Mouse (Mus musculus) neural tube, embryonic 13.5 days (tissue): ENCODE measurements at regions not wholly inside any gene's neighbourhood (a gene's known extent, or its start where the extent isn't known, plus 50 kb on each side); places are given as distances from the start of the nearest gene placed in this dataset.

Experiments used
- ATAC-seq: fragments of 200-750 bp; cut with Nextera tagmentation; 2 replicates; pipeline ENCODE4 v1.8.0; 2017; ENCODE audit warnings: low read depth, mild to moderate bottlenecking, moderate TSS enrichment, moderate library complexity
- H3K27ac ChIP-seq: fragments of 300-500 bp; sonication (generic); replicated peaks from 2 replicates; pipeline ENCODE4 v1.5.1; 2015; ENCODE audit warnings: moderate library complexity, mild to moderate bottlenecking, inconsistent platforms
- H3K27me3 ChIP-seq: fragments of 300-500 bp; sonication (generic); 2 replicates; pipeline ENCODE4 v1.6.1; 2015; ENCODE audit warnings: mild to moderate bottlenecking, inconsistent platforms
- H3K36me3 ChIP-seq: fragments of 300-500 bp; sonication (generic); 2 replicates; pipeline ENCODE4 v1.6.1; 2015; ENCODE audit warnings: mild to moderate bottlenecking, inconsistent platforms
- H3K4me1 ChIP-seq: fragments of 300-500 bp; sonication (generic); replicated peaks from 2 replicates; pipeline ENCODE4 v1.6.1; 2015; ENCODE audit warnings: inconsistent platforms
- H3K4me2 ChIP-seq: fragments of 300-500 bp; sonication (generic); 2 replicates; pipeline ENCODE4 v1.6.1; 2015; ENCODE audit warnings: inconsistent platforms, mild to moderate bottlenecking, moderate library complexity
- H3K4me3 ChIP-seq: fragments of 300-500 bp; sonication (generic); 2 replicates; pipeline ENCODE4 v1.5.1; 2015; ENCODE audit warnings: mild to moderate bottlenecking, inconsistent platforms
- H3K9ac ChIP-seq: fragments of 300-500 bp; sonication (generic); 2 replicates; pipeline ENCODE4 v1.6.1; 2015; ENCODE audit warnings: moderate library complexity, mild to moderate bottlenecking, inconsistent platforms
- H3K9me3 ChIP-seq: fragments of 300-500 bp; sonication (generic); 2 replicates; pipeline ENCODE4 v1.6.1; 2016; ENCODE audit warnings: inconsistent platforms
- WGBS: fragments of 180-500 bp; shearing (Covaris S2); methylation state at CpG from one replicate; pipeline ENCODE4 v1.1.7; 2015; 5-methylcytosine and 5-hydroxymethylcytosine counted together

DNA sequence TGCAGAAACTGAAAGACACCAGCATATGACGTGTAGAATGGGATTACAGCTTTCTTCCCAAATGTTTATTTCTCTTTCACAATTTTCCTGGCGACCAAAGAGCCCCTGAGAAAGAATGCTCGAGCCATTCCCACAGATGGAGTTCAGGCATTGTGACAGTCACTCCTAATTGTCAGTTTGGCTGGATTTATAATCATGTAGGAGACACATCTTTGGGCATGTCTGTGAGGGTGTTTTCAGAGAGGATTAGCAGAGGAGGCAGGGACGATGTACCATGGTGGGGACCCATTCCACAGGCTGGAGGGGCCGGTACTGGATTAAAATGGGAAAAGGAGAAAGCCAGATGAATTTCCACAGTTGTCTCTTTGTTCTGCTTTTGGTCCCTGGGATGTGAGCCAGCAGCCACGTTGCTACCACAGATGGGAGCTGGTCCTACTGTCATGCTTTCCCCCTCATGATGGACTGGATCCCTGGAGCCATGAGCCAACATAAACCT is 76.0 kb upstream of the Eif4g2 start:
- H3K9me3 ChIP-seq: no peaks in the 10 kb centered on the region
- no peak overlapping the region for H3K4me2 ChIP-seq
- H3K4me1 ChIP-seq: peaks cover 17% of the 10 kb centered on the region
- no peaks in the 10 kb centered on the region for H3K27me3 ChIP-seq
- ATAC-seq: no peak
- H3K36me3 ChIP-seq: no peaks in the 10 kb centered on the region
- H3K9ac ChIP-seq: no peak overlapping the region
- no peak overlapping the region for H3K4me3 ChIP-seq
- H3K27ac ChIP-seq: no peak overlapping the region
- 59% methylated on average over 6 of the region's 6 CpGs for WGBS

DNA sequence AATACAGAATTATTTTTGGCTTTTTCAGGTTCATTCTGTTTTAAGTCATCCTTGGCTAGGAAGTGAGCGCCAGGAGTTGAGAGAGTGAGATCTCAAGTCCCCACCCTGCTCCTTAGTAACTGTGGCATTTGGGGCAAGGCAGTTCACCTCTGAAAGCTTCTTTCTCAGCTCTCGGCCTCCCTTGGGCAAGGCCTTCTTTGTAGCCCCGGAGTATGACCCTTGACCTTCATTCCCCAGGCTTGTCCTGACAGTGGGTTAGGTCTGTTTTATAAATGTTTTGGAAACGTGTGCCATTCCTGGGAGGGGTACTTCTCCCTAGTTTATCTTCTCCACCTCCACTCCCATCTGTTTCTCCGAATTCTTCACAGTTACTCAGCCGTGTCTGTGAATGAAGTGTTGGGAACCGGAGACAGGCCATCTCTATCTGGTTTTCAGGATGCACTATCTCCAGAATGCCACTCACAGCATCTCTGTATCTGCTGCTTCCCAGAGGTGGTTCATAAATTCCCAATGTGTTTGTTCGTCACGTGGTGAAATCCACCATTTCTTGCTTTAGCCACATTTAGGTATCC is 75.0 kb upstream of the Eif4g2 start:
- H3K4me2 ChIP-seq: no peak overlapping the region
- ATAC-seq: no peak
- no peak overlapping the region for H3K27ac ChIP-seq
- 58% methylated on average over 9 of the region's 9 CpGs for WGBS
- H3K4me3 ChIP-seq: no peak overlapping the region
- H3K9me3 ChIP-seq: no peaks in the 10 kb centered on the region
- no peaks in the 10 kb centered on the region for H3K36me3 ChIP-seq
- peaks cover 17% of the 10 kb centered on the region for H3K4me1 ChIP-seq
- H3K9ac ChIP-seq: no peak overlapping the region
- H3K27me3 ChIP-seq: no peaks in the 10 kb centered on the region

- H3K36me3 ChIP-seq: no peaks in the 10 kb centered on the region
- H3K4me1 ChIP-seq: peaks cover 17% of the 10 kb centered on the region
- no peak overlapping the region for H3K9ac ChIP-seq
- no peaks in the 10 kb centered on the region for H3K27me3 ChIP-seq
- WGBS: 26% methylated on average over 6 of the region's 6 CpGs
- ATAC-seq: 0 out of 2 replicates have a peak, but pooled peaks have one; percentile 5
- no peak overlapping the region for H3K27ac ChIP-seq
- no peaks in the 10 kb centered on the region for H3K9me3 ChIP-seq
- H3K4me3 ChIP-seq: no peak overlapping the region
- H3K4me2 ChIP-seq: no peak overlapping the region
Measured at GRCm38 (mm10) chr7:111157287-111157686, 74.5 kb upstream of the Eif4g2 start.

- ATAC-seq: peak; percentile 47; the same call in 1 of the 2 replicates
- whole genome bisulfite sequencing: 38% methylated on average over 8 of the region's 8 CpGs
- H3K27ac ChIP-seq: peak overlapping the region; percentile 25; the same call in 1 of the 2 replicates
- H3K4me3 ChIP-seq: no peak overlapping the region
- no peak overlapping the region; the same call in 1 of the 2 replicates for H3K9ac ChIP-seq
- H3K36me3 ChIP-seq: no peaks in the 10 kb centered on the region
- peaks cover 17% of the 10 kb centered on the region for H3K4me1 ChIP-seq
- no peaks in the 10 kb centered on the region for H3K9me3 ChIP-seq
- H3K4me2 ChIP-seq: no peak overlapping the region
- H3K27me3 ChIP-seq: no peaks in the 10 kb centered on the region
Measured at GRCm38 (mm10) chr7:111156472-111157231, 73.8 kb upstream of the Eif4g2 start.

DNA sequence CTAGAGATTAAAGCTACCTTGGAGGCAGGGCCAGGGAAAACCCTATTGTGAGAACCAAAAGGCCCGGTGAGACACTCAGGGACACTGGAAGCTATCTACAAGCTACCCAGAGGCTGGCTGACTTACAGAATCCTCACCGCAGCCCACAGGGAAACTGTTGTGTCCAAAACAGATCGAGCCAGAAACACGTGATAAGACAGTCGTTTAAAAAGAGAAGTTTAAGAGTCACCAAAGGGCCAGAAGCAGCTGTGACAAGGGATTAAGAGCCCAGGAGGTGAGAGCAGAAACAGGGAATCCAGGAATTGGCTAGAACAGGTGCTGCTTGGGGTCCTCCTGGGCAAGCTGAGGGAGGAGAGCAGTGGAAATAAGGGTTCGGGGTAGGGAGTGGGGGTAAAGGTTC is 73.2 kb upstream of the Eif4g2 start:
- H3K27ac ChIP-seq: no peak overlapping the region
- 76% methylated on average over 6 of the region's 6 CpGs for WGBS

GRCm38 (mm10) chr7:111154217-111154616 is 71.4 kb upstream of the Eif4g2 start:
- H3K27ac ChIP-seq: no peak overlapping the region
- WGBS: 92% methylated on average over 13 of the region's 13 CpGs
- H3K27me3 ChIP-seq: no peaks in the 10 kb centered on the region

More for the DNA sequence above, 73.2 kb upstream of the Eif4g2 start:
- no peak overlapping the region for H3K4me3 ChIP-seq
- ATAC-seq: no peak
- no peaks in the 10 kb centered on the region for H3K36me3 ChIP-seq
- H3K4me1 ChIP-seq: peaks cover 17% of the 10 kb centered on the region
- H3K9me3 ChIP-seq: no peaks in the 10 kb centered on the region
- H3K27me3 ChIP-seq: no peaks in the 10 kb centered on the region
- H3K4me2 ChIP-seq: no peak overlapping the region
- H3K9ac ChIP-seq: no peak overlapping the region

GRCm38 (mm10) chr7:111150540-111150939 is 67.7 kb upstream of the Eif4g2 start:
- Histone ChIP-seq H3K9ac (no peak overlapping the region), H3K36me3 (no peaks in the 10 kb centered on the region), H3K4me3 (no peak overlapping the region), H3K4me2 (no peak overlapping the region), H3K27ac (no peak overlapping the region), H3K4me1 (no peaks in the 10 kb centered on the region), H3K9me3 (no peaks in the 10 kb centered on the region), H3K27me3 (no peaks in the 10 kb centered on the region)
- no peak for ATAC-seq
- WGBS: 90% methylated on average over 5 of the region's 5 CpGs

More at GRCm38 (mm10) chr7:111154217-111154616, 71.4 kb upstream of the Eif4g2 start:
- Histone ChIP-seq H3K4me2 (no peak overlapping the region), H3K4me3 (no peak overlapping the region), H3K9ac (no peak overlapping the region), H3K4me1 (peaks cover 17% of the 10 kb centered on the region), H3K9me3 (no peaks in the 10 kb centered on the region), H3K36me3 (no peaks in the 10 kb centered on the region)
- ATAC-seq: no peak

DNA sequence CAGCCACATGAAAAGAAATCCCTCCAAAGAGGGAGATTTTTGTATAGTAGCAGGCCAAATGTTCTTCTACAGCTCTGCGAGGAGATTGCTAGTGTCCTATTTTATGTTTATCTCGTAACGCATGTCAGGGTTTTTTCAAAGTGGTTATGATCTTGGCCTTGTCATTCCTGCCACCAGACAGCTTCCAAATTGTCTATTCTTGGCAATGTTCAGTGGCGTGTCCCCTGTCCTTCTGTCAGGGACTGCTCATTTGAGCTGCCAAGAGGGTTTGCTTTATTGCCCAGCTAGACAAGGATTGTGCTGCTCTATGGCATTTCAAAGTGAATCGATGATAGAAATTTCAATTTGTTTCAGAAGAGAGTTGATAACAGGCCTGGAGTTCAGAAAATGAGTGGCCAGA is 67.3 kb upstream of the Eif4g2 start:
- Histone ChIP-seq H3K9me3 (no peaks in the 10 kb centered on the region), H3K4me2 (no peak overlapping the region), H3K27ac (no peak overlapping the region), H3K4me3 (no peak overlapping the region), H3K4me1 (no peaks in the 10 kb centered on the region), H3K9ac (no peak overlapping the region), H3K27me3 (no peaks in the 10 kb centered on the region), H3K36me3 (no peaks in the 10 kb centered on the region)
- no peak for ATAC-seq
- WGBS: 86% methylated on average over 5 of the region's 5 CpGs

DNA sequence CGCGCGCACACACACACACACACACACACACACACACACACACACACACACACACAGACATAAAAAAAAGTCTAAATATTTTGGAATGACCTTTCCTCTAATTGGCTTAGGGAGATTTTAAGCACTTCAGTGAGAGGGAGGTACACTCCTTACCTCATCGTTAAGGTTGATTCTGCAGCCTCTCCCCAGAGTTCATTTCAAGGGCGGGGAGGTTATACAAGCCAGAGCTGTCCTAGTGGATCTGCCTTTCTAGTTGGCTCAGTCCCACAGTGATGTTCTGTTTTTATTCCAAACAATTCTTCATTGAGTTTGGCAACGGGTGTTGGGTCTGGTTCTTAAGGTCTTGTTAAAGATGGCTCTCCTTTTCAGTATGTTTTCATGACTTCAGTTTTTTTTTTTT is 64.8 kb upstream of the Eif4g2 start:
- no peaks in the 10 kb centered on the region for H3K9me3 ChIP-seq
- H3K4me1 ChIP-seq: no peaks in the 10 kb centered on the region
- no peak overlapping the region for H3K9ac ChIP-seq
- H3K4me3 ChIP-seq: no peak overlapping the region
- H3K27me3 ChIP-seq: no peaks in the 10 kb centered on the region
- H3K27ac ChIP-seq: no peak overlapping the region
- WGBS: 90% methylated on average over 6 of the region's 6 CpGs
- no peak for ATAC-seq
- H3K36me3 ChIP-seq: no peaks in the 10 kb centered on the region
- H3K4me2 ChIP-seq: no peak overlapping the region

DNA sequence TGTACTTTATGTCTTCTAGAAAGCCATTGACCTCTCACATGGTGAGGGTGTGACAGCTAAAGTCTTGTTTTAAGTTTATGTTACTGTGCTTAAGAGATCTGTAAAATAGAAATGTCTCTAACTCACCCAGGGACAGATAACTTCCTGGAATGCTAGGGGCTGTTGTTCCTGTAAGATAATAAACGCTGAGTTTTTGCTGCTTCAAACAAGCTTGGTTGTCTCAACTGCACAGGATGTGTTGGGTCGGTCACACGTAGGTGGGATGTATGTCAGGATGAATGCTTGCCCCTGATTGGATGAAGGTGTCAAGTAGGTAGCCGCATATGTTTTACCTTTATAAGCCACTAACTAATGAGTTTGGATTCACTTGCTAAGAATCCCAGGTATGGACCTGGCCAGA is 63.8 kb upstream of the Eif4g2 start:
- no peaks in the 10 kb centered on the region for H3K9me3 ChIP-seq
- no peaks in the 10 kb centered on the region for H3K27me3 ChIP-seq
- ATAC-seq: no peak
- no peaks in the 10 kb centered on the region for H3K36me3 ChIP-seq
- WGBS: 86% methylated on average over 4 of the region's 4 CpGs
- no peak overlapping the region for H3K27ac ChIP-seq
- no peaks in the 10 kb centered on the region for H3K4me1 ChIP-seq
- no peak overlapping the region for H3K4me3 ChIP-seq
- H3K9ac ChIP-seq: no peak overlapping the region
- no peak overlapping the region for H3K4me2 ChIP-seq

- no peak overlapping the region for H3K27ac ChIP-seq
- ATAC-seq: no peak
- WGBS: 80% methylated on average over 3 of the region's 3 CpGs
- no peak overlapping the region for H3K9ac ChIP-seq
- H3K4me1 ChIP-seq: no peaks in the 10 kb centered on the region
- no peaks in the 10 kb centered on the region for H3K27me3 ChIP-seq
- no peak overlapping the region for H3K4me3 ChIP-seq
- H3K4me2 ChIP-seq: no peak overlapping the region
- H3K36me3 ChIP-seq: no peaks in the 10 kb centered on the region
- H3K9me3 ChIP-seq: no peaks in the 10 kb centered on the region
Measured at GRCm38 (mm10) chr7:111144216-111144615, 61.4 kb upstream of the Eif4g2 start.

- H3K4me2 ChIP-seq: no peak overlapping the region
- H3K9ac ChIP-seq: no peak overlapping the region
- no peak for ATAC-seq
- H3K9me3 ChIP-seq: no peaks in the 10 kb centered on the region
- no peaks in the 10 kb centered on the region for H3K27me3 ChIP-seq
- no peak overlapping the region for H3K4me3 ChIP-seq
- 78% methylated on average over 7 of the region's 7 CpGs for WGBS
- no peaks in the 10 kb centered on the region for H3K36me3 ChIP-seq
- no peak overlapping the region for H3K27ac ChIP-seq
- H3K4me1 ChIP-seq: no peaks in the 10 kb centered on the region
Measured at GRCm38 (mm10) chr7:111141285-111141965, 58.6 kb upstream of the Eif4g2 start.
